Mouse (Mus musculus): ENCODE results near the gene Yy1. TPM values are rescaled to one million over a fixed set of nuclear protein-coding genes. Genes with fewer than 3 reads are reported as not detected.

Gene Yy1
- polyA plus RNA-seq, 1 experiment, result 13.9 TPM

DNA sequence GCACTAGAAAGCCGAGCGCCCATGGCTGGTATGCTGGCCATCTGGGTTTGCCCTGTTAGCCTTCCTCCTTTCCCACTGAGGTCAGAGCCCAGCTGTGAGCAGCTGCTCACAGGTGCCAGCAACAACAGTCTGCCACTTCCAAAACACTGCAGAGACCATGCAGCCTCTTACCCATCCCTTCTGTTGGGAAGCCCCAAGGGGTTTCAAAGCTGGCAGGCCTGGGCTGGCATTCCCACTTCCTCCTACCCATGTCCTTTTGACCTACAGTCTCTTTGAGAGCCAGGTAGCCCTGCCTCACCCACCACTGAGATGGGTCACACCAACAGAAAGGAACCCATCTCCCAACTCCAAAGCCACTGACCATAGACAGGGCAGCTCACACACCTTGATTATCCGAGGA lies 40.6 kb downstream of the Yy1 start:
- H3K4me3 ChIP-seq (ENCODE audit: insufficient read depth, poor library complexity, severe bottlenecking), result no peak overlapping the region
- H3K27me3 ChIP-seq (ENCODE audit: control insufficient read depth, insufficient read depth, insufficient read length), result no peaks in the 10 kb centered on the region
- peaks cover 40% of the 10 kb centered on the region for H3K79me2 ChIP-seq (ENCODE audit: control insufficient read depth, insufficient read depth)
- H3K79me3 ChIP-seq (ENCODE audit: low read depth), result peaks cover 18% of the 10 kb centered on the region
- TF ChIP-seq CEBPB (IDR thresholded peaks at IDR 0.05; ENCODE audit: low read depth) (no peak), MAX (IDR thresholded peaks at IDR 0.05) (no peak), FOSL1 (IDR thresholded peaks at IDR 0.05; ENCODE audit: insufficient read depth, low read length, poor library complexity, severe bottlenecking) (no peak), MYOG (IDR thresholded peaks at IDR 0.05; ENCODE audit: control insufficient read depth, extremely low read depth, insufficient read length) (no peak), USF1 (IDR thresholded peaks at IDR 0.05; ENCODE audit: low read depth) (no peak), CTCF (IDR thresholded peaks at IDR 0.05; ENCODE audit: control insufficient read depth, insufficient read depth, insufficient read length) (no peak), MYOD1 (IDR thresholded peaks at IDR 0.05; ENCODE audit: control insufficient read depth, insufficient read length, low read depth) (no peak)
- no peak overlapping the region for H3ac ChIP-seq (ENCODE audit: control insufficient read depth, insufficient read length, low read depth)
- no peaks in the 10 kb centered on the region for H3K36me3 ChIP-seq (ENCODE audit: control insufficient read depth, insufficient read depth)

DNA sequence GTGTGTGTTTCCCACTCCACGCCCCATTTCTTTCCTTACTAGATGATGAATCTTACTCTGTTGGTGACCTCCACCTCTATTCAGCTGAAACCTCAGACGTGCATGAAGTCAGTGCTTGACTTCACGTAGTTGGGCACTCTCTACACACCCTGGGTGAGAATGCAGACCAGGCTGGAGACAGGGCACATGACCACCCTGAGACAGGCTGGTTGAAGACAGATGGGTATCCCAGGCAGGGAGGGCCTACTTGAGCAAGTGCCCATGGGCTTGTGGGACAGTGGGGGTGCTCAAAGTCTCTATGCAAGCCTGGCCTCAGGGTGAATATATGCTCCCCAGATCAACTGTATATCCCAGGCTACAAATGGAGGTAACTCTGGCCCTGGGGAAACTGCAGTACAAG lies 41.6 kb downstream of the Yy1 start:
- Histone ChIP-seq H3K36me3 (ENCODE audit: control insufficient read depth, insufficient read depth) (no peaks in the 10 kb centered on the region), H3K79me3 (ENCODE audit: low read depth) (peaks cover 18% of the 10 kb centered on the region), H3K4me3 (ENCODE audit: insufficient read depth, poor library complexity, severe bottlenecking) (no peak overlapping the region), H3ac (ENCODE audit: control insufficient read depth, insufficient read length, low read depth) (no peak overlapping the region), H3K27me3 (ENCODE audit: control insufficient read depth, insufficient read depth, insufficient read length) (no peaks in the 10 kb centered on the region), H3K79me2 (ENCODE audit: control insufficient read depth, insufficient read depth) (peaks cover 41% of the 10 kb centered on the region)
- no peak for TF ChIP-seq MYOD1 (IDR thresholded peaks at IDR 0.05; ENCODE audit: control insufficient read depth, insufficient read length, low read depth)
- no peak for TF ChIP-seq CEBPB (IDR thresholded peaks at IDR 0.05; ENCODE audit: low read depth)
- TF ChIP-seq USF1 (IDR thresholded peaks at IDR 0.05; ENCODE audit: low read depth), result peak; percentile 7
- no peak for TF ChIP-seq MYOG (IDR thresholded peaks at IDR 0.05; ENCODE audit: control insufficient read depth, extremely low read depth, insufficient read length)
- TF ChIP-seq CTCF (IDR thresholded peaks at IDR 0.05; ENCODE audit: control insufficient read depth, insufficient read depth, insufficient read length), result no peak
- no peak for TF ChIP-seq MAX (IDR thresholded peaks at IDR 0.05)
- TF ChIP-seq FOSL1 (IDR thresholded peaks at IDR 0.05; ENCODE audit: insufficient read depth, low read length, poor library complexity, severe bottlenecking), result no peak

DNA sequence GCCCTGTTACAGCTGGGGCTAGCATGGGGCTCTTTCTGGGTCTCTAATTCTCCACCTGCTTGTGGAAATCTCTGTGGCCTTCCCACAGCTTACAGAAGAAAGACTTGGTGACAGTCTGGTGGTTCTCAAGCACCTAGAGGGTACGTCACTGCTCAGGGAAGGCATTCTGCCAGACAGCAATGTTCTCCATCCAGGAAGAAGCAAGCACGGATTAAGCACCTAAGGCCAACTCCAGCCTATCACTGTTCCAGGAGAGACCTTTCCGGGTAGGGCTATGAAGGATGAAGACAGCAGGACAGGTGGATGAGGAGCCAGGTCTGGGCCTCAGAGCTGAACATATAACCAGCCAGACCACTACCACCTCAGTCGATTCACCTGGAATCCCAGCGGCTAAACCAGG lies 42.0 kb downstream of the Yy1 start:
- no peaks in the 10 kb centered on the region for H3K27me3 ChIP-seq (ENCODE audit: control insufficient read depth, insufficient read depth, insufficient read length)
- no peaks in the 10 kb centered on the region for H3K36me3 ChIP-seq (ENCODE audit: control insufficient read depth, insufficient read depth)
- H3K79me3 ChIP-seq (ENCODE audit: low read depth), result peaks cover 18% of the 10 kb centered on the region
- TF ChIP-seq FOSL1 (IDR thresholded peaks at IDR 0.05; ENCODE audit: insufficient read depth, low read length, poor library complexity, severe bottlenecking), result no peak
- TF ChIP-seq MYOG (IDR thresholded peaks at IDR 0.05; ENCODE audit: control insufficient read depth, extremely low read depth, insufficient read length), result no peak
- no peak for TF ChIP-seq CEBPB (IDR thresholded peaks at IDR 0.05; ENCODE audit: low read depth)
- TF ChIP-seq USF1 (IDR thresholded peaks at IDR 0.05; ENCODE audit: low read depth), result no peak
- no peak for TF ChIP-seq CTCF (IDR thresholded peaks at IDR 0.05; ENCODE audit: control insufficient read depth, insufficient read depth, insufficient read length)
- H3K79me2 ChIP-seq (ENCODE audit: control insufficient read depth, insufficient read depth), result peaks cover 41% of the 10 kb centered on the region
- no peak overlapping the region for H3K4me3 ChIP-seq (ENCODE audit: insufficient read depth, poor library complexity, severe bottlenecking)
- no peak overlapping the region for H3ac ChIP-seq (ENCODE audit: control insufficient read depth, insufficient read length, low read depth)

DNA sequence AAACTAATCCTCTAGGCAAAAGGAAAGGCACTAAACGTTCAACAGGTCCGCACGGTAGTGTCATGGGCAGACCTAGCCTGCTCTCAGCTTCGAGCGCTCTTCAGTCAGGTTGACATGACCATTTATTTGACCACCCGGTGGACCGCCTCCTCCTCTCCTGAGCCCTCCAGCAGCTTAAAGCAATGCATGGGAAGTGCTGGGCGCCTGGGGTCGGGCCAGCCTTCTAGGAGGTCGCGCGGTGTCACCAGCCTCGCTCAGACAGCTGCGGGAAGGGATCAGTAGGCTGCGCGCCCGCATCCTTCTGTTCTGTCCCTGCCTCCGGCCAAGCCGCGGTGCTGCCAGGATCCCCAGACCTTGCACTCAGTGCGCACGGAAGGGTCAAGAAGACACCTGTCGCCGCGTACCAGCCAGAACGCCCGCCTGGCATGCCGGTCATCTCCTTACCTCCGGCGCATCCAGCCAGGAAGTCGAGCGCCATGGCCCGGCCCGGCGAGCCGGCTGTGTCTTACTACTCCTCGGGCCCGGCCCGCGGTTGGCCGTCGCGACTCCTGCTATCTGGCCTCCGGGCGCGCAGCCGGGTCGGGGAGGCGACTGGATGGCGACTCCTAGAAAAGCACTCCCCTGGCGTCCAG lies 42.6 kb downstream of the Yy1 start:
- peak overlapping the region; percentile 52 for H3K4me3 ChIP-seq (ENCODE audit: insufficient read depth, poor library complexity, severe bottlenecking)
- peaks cover 18% of the 10 kb centered on the region for H3K79me3 ChIP-seq (ENCODE audit: low read depth)
- H3ac ChIP-seq (ENCODE audit: control insufficient read depth, insufficient read length, low read depth), result peak overlapping the region; percentile 90
- no peaks in the 10 kb centered on the region for H3K36me3 ChIP-seq (ENCODE audit: control insufficient read depth, insufficient read depth)
- peaks cover 41% of the 10 kb centered on the region for H3K79me2 ChIP-seq (ENCODE audit: control insufficient read depth, insufficient read depth)
- no peaks in the 10 kb centered on the region for H3K27me3 ChIP-seq (ENCODE audit: control insufficient read depth, insufficient read depth, insufficient read length)
- no peak for TF ChIP-seq MYOG (IDR thresholded peaks at IDR 0.05; ENCODE audit: control insufficient read depth, extremely low read depth, insufficient read length)
- TF ChIP-seq MAX (IDR thresholded peaks at IDR 0.05), result no peak
- no peak for TF ChIP-seq FOSL1 (IDR thresholded peaks at IDR 0.05; ENCODE audit: insufficient read depth, low read length, poor library complexity, severe bottlenecking)

DNA sequence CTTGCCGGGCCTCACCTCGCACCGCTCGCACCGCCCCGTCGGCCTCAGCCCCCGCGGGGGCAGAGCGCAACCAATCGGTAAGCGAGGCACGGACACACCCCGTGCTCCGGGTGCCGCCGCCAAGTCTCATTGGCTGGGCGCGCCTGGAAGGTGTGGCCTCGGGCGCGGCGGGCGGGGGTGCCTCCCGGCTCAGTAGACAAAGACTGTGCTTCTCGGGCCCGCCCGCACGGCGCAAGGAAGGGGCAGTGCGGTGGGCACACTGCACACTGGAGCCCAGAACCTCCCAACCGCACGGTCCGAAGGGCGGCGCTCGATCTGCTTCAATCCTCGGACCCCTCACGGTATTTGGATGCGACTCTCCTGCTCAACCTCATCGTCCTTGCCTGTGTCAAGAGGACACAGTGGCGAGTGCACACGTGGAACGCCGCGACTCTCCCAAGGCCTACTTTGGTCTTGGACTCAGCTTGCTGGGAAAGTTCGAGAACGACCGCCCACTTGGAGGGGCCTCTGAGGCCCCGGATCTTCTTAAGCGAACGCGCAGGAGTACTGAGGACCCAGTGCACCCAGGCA lies 43.2 kb downstream of the Yy1 start, which contains the start of the genes Slc25a29 and Slc25a47:
TSS of gene Slc25a29 (minus strand) at position 44 of the 570 bp plus-strand sequence.
TSS of gene Slc25a47 (plus strand) at position 207 of the 570 bp plus-strand sequence.
- H3K4me3 ChIP-seq (ENCODE audit: insufficient read depth, poor library complexity, severe bottlenecking), result peak within 1 kb of the TSS; percentile 52
- H3K79me2 ChIP-seq (ENCODE audit: control insufficient read depth, insufficient read depth), result peaks cover 41% of the 10 kb centered on the region
- no peaks in the 10 kb centered on the region for H3K27me3 ChIP-seq (ENCODE audit: control insufficient read depth, insufficient read depth, insufficient read length)
- peaks cover 18% of the 10 kb centered on the region for H3K79me3 ChIP-seq (ENCODE audit: low read depth)
- H3K36me3 ChIP-seq (ENCODE audit: control insufficient read depth, insufficient read depth), result no peaks in the 10 kb centered on the region
- TF ChIP-seq USF1 (IDR thresholded peaks at IDR 0.05; ENCODE audit: low read depth) (no peak), MAX (IDR thresholded peaks at IDR 0.05) (peak; percentile 77), CTCF (IDR thresholded peaks at IDR 0.05; ENCODE audit: control insufficient read depth, insufficient read depth, insufficient read length) (no peak), FOSL1 (IDR thresholded peaks at IDR 0.05; ENCODE audit: insufficient read depth, low read length, poor library complexity, severe bottlenecking) (no peak)
- peak within 1 kb of the TSS; percentile 90 for H3ac ChIP-seq (ENCODE audit: control insufficient read depth, insufficient read length, low read depth)

DNA sequence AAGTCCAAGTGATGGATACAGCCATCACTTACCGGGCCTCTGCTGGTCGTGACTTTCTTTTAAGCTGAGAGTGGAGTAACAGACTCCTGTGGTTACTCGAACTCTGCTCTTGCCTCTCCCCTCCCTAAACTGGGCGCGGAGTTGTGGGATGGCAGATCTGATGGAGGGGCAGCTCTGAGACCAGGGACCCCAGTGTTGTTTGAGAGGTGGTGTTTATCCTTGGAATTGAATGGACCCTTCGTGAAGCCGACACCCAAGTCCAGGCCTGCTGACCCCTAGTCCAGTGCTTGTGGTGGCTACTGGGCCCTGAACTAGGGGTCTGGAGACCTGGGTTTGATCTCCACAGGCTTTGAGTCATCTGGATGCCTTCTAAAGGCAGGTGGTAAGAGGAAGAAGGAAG lies 43.9 kb downstream of the Yy1 start:
- peaks cover 41% of the 10 kb centered on the region for H3K79me2 ChIP-seq (ENCODE audit: control insufficient read depth, insufficient read depth)
- peaks cover 6% of the 10 kb centered on the region for H3K36me3 ChIP-seq (ENCODE audit: control insufficient read depth, insufficient read depth)
- H3ac ChIP-seq (ENCODE audit: control insufficient read depth, insufficient read length, low read depth), result peak overlapping the region; percentile 85
- H3K79me3 ChIP-seq (ENCODE audit: low read depth), result peaks cover 18% of the 10 kb centered on the region
- no peaks in the 10 kb centered on the region for H3K27me3 ChIP-seq (ENCODE audit: control insufficient read depth, insufficient read depth, insufficient read length)
- TF ChIP-seq MAX (IDR thresholded peaks at IDR 0.05) (no peak), FOSL1 (IDR thresholded peaks at IDR 0.05; ENCODE audit: insufficient read depth, low read length, poor library complexity, severe bottlenecking) (no peak), CEBPB (IDR thresholded peaks at IDR 0.05; ENCODE audit: low read depth) (no peak), MYOD1 (IDR thresholded peaks at IDR 0.05; ENCODE audit: control insufficient read depth, insufficient read length, low read depth) (no peak), USF1 (IDR thresholded peaks at IDR 0.05; ENCODE audit: low read depth) (no peak), MYOG (IDR thresholded peaks at IDR 0.05; ENCODE audit: control insufficient read depth, extremely low read depth, insufficient read length) (no peak), CTCF (IDR thresholded peaks at IDR 0.05; ENCODE audit: control insufficient read depth, insufficient read depth, insufficient read length) (no peak)
- H3K4me3 ChIP-seq (ENCODE audit: insufficient read depth, poor library complexity, severe bottlenecking), result peak overlapping the region; percentile 52

Data from C2C12 (cell line).